Mouse (Mus musculus) kidney, postnatal 0 days (tissue): Measurements from ENCODE around the gene Cadm4. TPM values are rescaled to one million over a fixed set of nuclear protein-coding genes. Genes with fewer than 3 reads are reported as not detected.
"Not testable (repeated sequence)": the region's sequence is repeated elsewhere in the genome, so short reads cannot be mapped to it uniquely, and the experiment has no call there.

ENCODE experiments used
- ATAC-seq: fragments of 200-750 bp; cut with Nextera tagmentation; replicated peaks from 2 replicates; pipeline ENCODE4 v1.8.0; 2017; ENCODE audit warnings: low read depth, moderate number of reproducible peaks, moderate TSS enrichment, moderate library complexity; ENCODE audit not compliant: low FRiP score
- DNase-seq: peaks from one replicate; pipeline ENCODE4 v3.0.0-alpha.2; 2016; ENCODE audit warnings: low spot score
- H3K27ac ChIP-seq: fragments of 300-500 bp; sonication (generic); 2 replicates; pipeline ENCODE4 v1.5.1; 2014; ENCODE audit warnings: mild to moderate bottlenecking
- H3K27me3 ChIP-seq: fragments of 300-500 bp; sonication (generic); 2 replicates; pipeline ENCODE4 v1.6.1; 2014; ENCODE audit warnings: low read length, mixed read lengths; ENCODE audit not compliant: insufficient read depth
- H3K36me3 ChIP-seq: fragments of 300-500 bp; sonication (generic); 2 replicates; pipeline ENCODE4 v1.6.1; 2014; ENCODE audit warnings: low read length, mixed read lengths; ENCODE audit not compliant: insufficient read depth
- H3K4me1 ChIP-seq: fragments of 300-500 bp; sonication (generic); replicated peaks from 2 replicates; pipeline ENCODE4 v1.6.1; 2014; ENCODE audit warnings: antibody characterized with exemption, low read length, mixed read lengths; ENCODE audit not compliant: insufficient read depth
- H3K4me2 ChIP-seq: fragments of 300-500 bp; sonication (generic); 2 replicates; pipeline ENCODE4 v1.6.1; 2014; ENCODE audit warnings: mild to moderate bottlenecking, low read length, moderate library complexity, mixed read lengths
- H3K4me3 ChIP-seq: fragments of 300-500 bp; sonication (generic); replicated peaks from 2 replicates; pipeline ENCODE4 v1.5.1; 2014; ENCODE audit warnings: low read depth, low read length
- H3K9ac ChIP-seq: fragments of 300-500 bp; sonication (generic); 2 replicates; pipeline ENCODE4 v1.6.1; 2014; ENCODE audit warnings: low read depth, low read length
- H3K9me3 ChIP-seq: fragments of 300-500 bp; sonication (generic); replicated peaks from 2 replicates; pipeline ENCODE4 v1.6.1; 2016; ENCODE audit warnings: low read length, inconsistent platforms, mixed read lengths
- CTCF ChIP-seq: IDR thresholded peaks from 2 replicates; pipeline ENCODE4 v1.5.1; 2016; ENCODE audit warnings: antibody characterized with exemption, low read depth, mild to moderate bottlenecking, moderate library complexity
- WGBS: fragments of 180-500 bp; shearing (Covaris S2); extraction: QIAGEN DNeasy Blood & Tissue Kit; methylation state at CpG from one replicate; pipeline ENCODE4 v1.1.7; 2014; 5-methylcytosine and 5-hydroxymethylcytosine counted together
- polyA plus RNA-seq: library from polyadenylated mRNA; unstranded; fragments of >200 nt; fragmentation: Nextera tagmentation; extraction: Ambion mirVana; gene quantifications from 2 replicates; pipeline ENCODE4 v1.2.1, GENCODE M21; 2015

The Cadm4 gene
- polyA plus RNA-seq, 1 experiment from 2014 or later = 7.1 TPM

- DNase-seq (no peak), ATAC-seq (no peak)
- Histone ChIP-seq H3K27me3 (no peaks in the 10 kb centered on the region; the same call in 1 of the 2 replicates), H3K9me3 (no peaks in the 10 kb centered on the region), H3K4me2 (no peak overlapping the region), H3K4me3 (no peak overlapping the region), H3K36me3 (no peaks in the 10 kb centered on the region), H3K9ac (no peak overlapping the region), H3K4me1 (0 out of 2 replicates have a peak, but pooled peaks cover 4% of the 10 kb centered on the region), H3K27ac (no peak overlapping the region)
- no peak for TF ChIP-seq CTCF
- WGBS = 52% methylated on average over 18 of the region's 18 CpGs
Measured at GRCm38 (mm10) chr7:24480121-24480941, 1.5 kb upstream of the Cadm4 start.

- H3K4me1 ChIP-seq = 0 out of 2 replicates have a peak, but pooled peaks cover 4% of the 10 kb centered on the region
- peak overlapping the region; percentile 97 for H3K4me2 ChIP-seq
- H3K9ac ChIP-seq = peak overlapping the region; percentile 69; the same call in 1 of the 2 replicates
- DNase-seq (no peak), ATAC-seq (peak; percentile 14; the same call in 1 of the 2 replicates)
- 12% methylated on average over 14 of the region's 14 CpGs for WGBS
- H3K36me3 ChIP-seq = no peaks in the 10 kb centered on the region
- H3K9me3 ChIP-seq = no peaks in the 10 kb centered on the region
- H3K27ac ChIP-seq = no peak overlapping the region
- H3K4me3 ChIP-seq = peak overlapping the region; percentile 64
- no peaks in the 10 kb centered on the region; the same call in 1 of the 2 replicates for H3K27me3 ChIP-seq
- no peak for TF ChIP-seq CTCF
Measured at GRCm38 (mm10) chr7:24480986-24481473, 793 bp upstream of the Cadm4 start.

- DNase-seq (no peak), ATAC-seq (no peak)
- no peak for TF ChIP-seq CTCF
Measured at GRCm38 (mm10) chr7:24482208-24483020, 591 bp downstream of the Cadm4 start.

GRCm38 (mm10) chr7:24483291-24483690 is 1.5 kb downstream of the Cadm4 start:
- H3K4me1 ChIP-seq, H3K9me3 ChIP-seq, H3K4me3 ChIP-seq, H3K27ac ChIP-seq, H3K9ac ChIP-seq, H3K36me3 ChIP-seq, DNase-seq, ATAC-seq, H3K27me3 ChIP-seq: not testable (repeated sequence)
- WGBS = 39% methylated on average over 6 of the region's 6 CpGs
- H3K4me2 ChIP-seq = 0 out of 2 replicates have a peak overlapping the region, but pooled peaks have one; percentile 97

More at GRCm38 (mm10) chr7:24482208-24483020, 591 bp downstream of the Cadm4 start:
- peak overlapping the region; percentile 97 for H3K4me2 ChIP-seq
- no peak overlapping the region for H3K27ac ChIP-seq
- H3K4me3 ChIP-seq = peak overlapping the region; percentile 64
- H3K36me3 ChIP-seq = no peaks in the 10 kb centered on the region
- no peaks in the 10 kb centered on the region for H3K9me3 ChIP-seq
- no peaks in the 10 kb centered on the region; the same call in 1 of the 2 replicates for H3K27me3 ChIP-seq
- 0 out of 2 replicates have a peak, but pooled peaks cover 4% of the 10 kb centered on the region for H3K4me1 ChIP-seq
- WGBS = 2% methylated on average over 22 of the region's 38 CpGs
- peak overlapping the region; percentile 69 for H3K9ac ChIP-seq

GRCm38 (mm10) chr7:24485481-24485880 is 3.7 kb downstream of the Cadm4 start:
- no peak for ATAC-seq
- WGBS = 81% methylated on average over 9 of the region's 9 CpGs

GRCm38 (mm10) chr7:24486654-24487130 is 4.9 kb downstream of the Cadm4 start:
- H3K4me2 ChIP-seq = no peak overlapping the region
- no peaks in the 10 kb centered on the region for H3K27me3 ChIP-seq
- no peak overlapping the region for H3K9ac ChIP-seq
- H3K9me3 ChIP-seq = no peaks in the 10 kb centered on the region
- H3K4me3 ChIP-seq = no peak overlapping the region
- DNase-seq (no peak), ATAC-seq (no peak)
- 28% methylated on average over 9 of the region's 9 CpGs for WGBS
- H3K36me3 ChIP-seq = no peaks in the 10 kb centered on the region
- no peaks in the 10 kb centered on the region for H3K4me1 ChIP-seq
- TF ChIP-seq CTCF = no peak
- peak overlapping the region; percentile 16; the same call in 1 of the 2 replicates for H3K27ac ChIP-seq

More at GRCm38 (mm10) chr7:24485481-24485880, 3.7 kb downstream of the Cadm4 start:
- TF ChIP-seq CTCF = no peak
- 0 out of 2 replicates have a peak, but pooled peaks cover 4% of the 10 kb centered on the region for H3K4me1 ChIP-seq
- no peaks in the 10 kb centered on the region for H3K9me3 ChIP-seq
- no peaks in the 10 kb centered on the region for H3K27me3 ChIP-seq
- no peak for DNase-seq
- no peak overlapping the region for H3K4me2 ChIP-seq
- no peaks in the 10 kb centered on the region for H3K36me3 ChIP-seq
- no peak overlapping the region for H3K4me3 ChIP-seq
- no peak overlapping the region for H3K9ac ChIP-seq
- no peak overlapping the region for H3K27ac ChIP-seq
